Mouse (Mus musculus): Measurements from ENCODE around the gene Ypel1. TPM values are rescaled to one million over a fixed set of nuclear protein-coding genes. Genes with fewer than 3 reads are reported as not detected.

Gene Ypel1
- 2.1 TPM for polyA plus RNA-seq (2014; fragmentation: Illumina TruSeq; extraction: RNeasy Lipid Tissue Mini Kit (QIAGEN cat#74804); ENCODE audit: insufficient read depth, low read depth, low replicate concordance)

GRCm38 (mm10) chr16:17069511-17070443, at the start of gene Ypel1:
TSS of gene Ypel1 (plus strand) at chr16:17069696.

DNA sequence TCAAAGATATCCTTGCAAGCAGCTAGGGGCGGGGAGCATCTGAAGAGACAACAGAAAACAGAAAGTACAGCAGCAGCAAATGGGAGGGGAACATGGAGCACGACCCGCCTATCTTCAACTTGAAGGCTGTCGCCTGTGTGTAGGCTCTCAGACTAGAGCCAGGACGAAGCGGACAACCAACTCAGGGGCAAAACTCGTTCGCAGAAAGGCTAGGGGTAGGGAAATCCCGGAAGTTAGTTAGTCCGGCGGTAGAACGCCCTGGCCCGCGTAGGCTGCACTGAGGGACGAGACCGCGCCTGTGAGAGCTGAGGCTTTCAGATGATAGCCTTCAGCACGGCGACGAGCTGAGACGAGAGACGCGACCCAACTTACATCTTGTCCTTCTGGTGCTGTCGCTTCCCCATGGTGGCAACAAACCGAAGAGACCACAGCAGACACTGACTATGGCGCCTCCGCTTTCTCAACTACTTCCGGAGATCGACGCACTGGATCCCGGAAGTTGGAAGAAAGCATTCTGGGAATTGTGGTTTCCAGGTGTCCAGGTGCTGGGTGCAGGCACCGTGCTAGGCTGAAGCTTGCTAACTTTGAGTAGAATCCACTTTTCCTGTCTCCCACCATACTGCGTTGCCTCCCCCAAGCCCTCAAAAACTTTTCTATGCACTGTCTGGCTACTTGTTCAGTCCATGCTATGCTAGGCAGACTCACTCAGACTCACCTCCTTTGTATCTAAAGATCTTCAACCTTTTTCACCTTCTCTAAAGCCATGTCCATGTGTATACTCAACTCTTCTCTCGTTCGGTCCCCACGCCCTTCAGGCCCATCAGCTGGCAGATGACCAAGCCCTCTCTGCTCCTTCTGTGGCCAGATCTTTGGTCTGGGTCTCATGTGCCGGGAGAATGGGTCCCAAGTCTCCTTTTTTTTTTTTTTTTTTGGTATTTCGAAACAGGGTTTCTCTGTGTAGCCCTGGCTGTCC, 41.6 kb downstream of the Ypel1 start, which contains the start of gene Ppil2:
TSS of gene Ppil2 (minus strand) at position 487 of the 973 bp plus-strand sequence.

DNA sequence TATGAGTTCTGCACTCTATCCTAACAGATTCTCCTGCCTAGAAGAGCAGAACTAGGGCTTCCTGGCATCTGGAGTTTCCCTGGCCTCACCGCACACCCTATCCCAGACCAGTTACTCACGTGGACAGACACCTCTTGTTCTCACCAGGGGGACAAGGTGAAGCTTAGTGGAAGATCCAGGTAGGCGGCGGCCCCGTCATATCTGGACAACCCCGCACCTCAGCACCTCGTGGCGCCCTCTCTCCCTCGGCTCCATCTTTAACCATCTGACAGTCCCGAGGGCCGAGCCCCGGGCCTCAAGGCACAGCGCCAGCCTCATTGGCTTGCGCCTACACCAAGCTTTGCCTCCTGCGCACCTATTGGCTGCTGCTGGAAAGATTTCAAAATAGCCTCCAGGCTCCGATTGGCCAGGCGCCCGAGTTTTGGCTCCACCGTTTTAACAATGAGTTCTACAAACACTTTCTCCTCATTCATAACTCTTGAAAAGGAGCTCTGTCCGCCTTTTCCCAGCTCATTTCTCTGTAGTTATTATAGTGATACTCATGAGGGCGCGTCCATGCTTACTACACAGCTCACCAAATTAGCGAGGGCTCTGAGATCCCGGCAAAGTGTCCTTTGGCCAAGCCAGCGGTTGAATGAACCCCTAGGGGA, 55.5 kb downstream of the Ypel1 start, which contains the start of gene 2610318N02Rik:
TSS of gene 2610318N02Rik (minus strand) at position 297 of the 650 bp plus-strand sequence.

GRCm38 (mm10) chr16:17132089-17132905, 62.8 kb downstream of the Ypel1 start, which contains the start of gene Sdf2l1:
TSS of gene Sdf2l1 (minus strand) at chr16:17132383.

Other genes starting within 250 kb of the Ypel1 start
- 8.5 TPM for gene Spag6l, start 240.2 kb upstream of the Ypel1 start, polyA plus RNA-seq (2014; fragmentation: Illumina TruSeq; extraction: RNeasy Lipid Tissue Mini Kit (QIAGEN cat#74804); ENCODE audit: insufficient read depth, low read depth, low replicate concordance)
- not detected for gene Igll1, start 205.7 kb upstream of the Ypel1 start, polyA plus RNA-seq (2014; fragmentation: Illumina TruSeq; extraction: RNeasy Lipid Tissue Mini Kit (QIAGEN cat#74804); ENCODE audit: insufficient read depth, low read depth, low replicate concordance)
- gene Top3b, start 199.0 kb upstream of the Ypel1 start, polyA plus RNA-seq (2014; fragmentation: Illumina TruSeq; extraction: RNeasy Lipid Tissue Mini Kit (QIAGEN cat#74804); ENCODE audit: insufficient read depth, low read depth, low replicate concordance) = 24.5 TPM
- gene Vpreb1, start 198.9 kb upstream of the Ypel1 start, polyA plus RNA-seq (2014; fragmentation: Illumina TruSeq; extraction: RNeasy Lipid Tissue Mini Kit (QIAGEN cat#74804); ENCODE audit: insufficient read depth, low read depth, low replicate concordance) = 2.2 TPM
- gene Ppm1f, start 173.2 kb upstream of the Ypel1 start, polyA plus RNA-seq (2014; fragmentation: Illumina TruSeq; extraction: RNeasy Lipid Tissue Mini Kit (QIAGEN cat#74804); ENCODE audit: insufficient read depth, low read depth, low replicate concordance) = 31.5 TPM
- 47.7 TPM for gene Mapk1, start 86.3 kb upstream of the Ypel1 start, polyA plus RNA-seq (2014; fragmentation: Illumina TruSeq; extraction: RNeasy Lipid Tissue Mini Kit (QIAGEN cat#74804); ENCODE audit: insufficient read depth, low read depth, low replicate concordance)
- gene Ppil2, start 41.6 kb downstream of the Ypel1 start, polyA plus RNA-seq (2014; fragmentation: Illumina TruSeq; extraction: RNeasy Lipid Tissue Mini Kit (QIAGEN cat#74804); ENCODE audit: insufficient read depth, low read depth, low replicate concordance) = 38.8 TPM
- gene 2610318N02Rik, start 55.5 kb downstream of the Ypel1 start, polyA plus RNA-seq (2014; fragmentation: Illumina TruSeq; extraction: RNeasy Lipid Tissue Mini Kit (QIAGEN cat#74804); ENCODE audit: insufficient read depth, low read depth, low replicate concordance) = 0.53 TPM
- 37.1 TPM for gene Sdf2l1, start 62.7 kb downstream of the Ypel1 start, polyA plus RNA-seq (2014; fragmentation: Illumina TruSeq; extraction: RNeasy Lipid Tissue Mini Kit (QIAGEN cat#74804); ENCODE audit: insufficient read depth, low read depth, low replicate concordance)
- gene Ydjc, start 74.9 kb downstream of the Ypel1 start, polyA plus RNA-seq (2014; fragmentation: Illumina TruSeq; extraction: RNeasy Lipid Tissue Mini Kit (QIAGEN cat#74804); ENCODE audit: insufficient read depth, low read depth, low replicate concordance) = 1.2 TPM
- 0.15 TPM for gene Ccdc116, start 77.5 kb downstream of the Ypel1 start, polyA plus RNA-seq (2014; fragmentation: Illumina TruSeq; extraction: RNeasy Lipid Tissue Mini Kit (QIAGEN cat#74804); ENCODE audit: insufficient read depth, low read depth, low replicate concordance)
- gene Ube2l3, start 133.0 kb downstream of the Ypel1 start, polyA plus RNA-seq (2014; fragmentation: Illumina TruSeq; extraction: RNeasy Lipid Tissue Mini Kit (QIAGEN cat#74804); ENCODE audit: insufficient read depth, low read depth, low replicate concordance) = 95.1 TPM
- gene Rimbp3, start 138.9 kb downstream of the Ypel1 start, polyA plus RNA-seq (2014; fragmentation: Illumina TruSeq; extraction: RNeasy Lipid Tissue Mini Kit (QIAGEN cat#74804); ENCODE audit: insufficient read depth, low read depth, low replicate concordance) = not detected
- 0.52 TPM for gene Hic2, start 163.9 kb downstream of the Ypel1 start, polyA plus RNA-seq (2014; fragmentation: Illumina TruSeq; extraction: RNeasy Lipid Tissue Mini Kit (QIAGEN cat#74804); ENCODE audit: insufficient read depth, low read depth, low replicate concordance)
- gene Tmem191c, start 206.4 kb downstream of the Ypel1 start, polyA plus RNA-seq (2014; fragmentation: Illumina TruSeq; extraction: RNeasy Lipid Tissue Mini Kit (QIAGEN cat#74804); ENCODE audit: insufficient read depth, low read depth, low replicate concordance) = 3.7 TPM